Mouse (Mus musculus) kidney, adult 9 months (tissue): ENCODE results near the gene 2210017I01Rik.

Source experiments
- DNase-seq: peaks from one replicate; pipeline ENCODE4 v3.0.0; 2022

Gene 2210017I01Rik

DNA sequence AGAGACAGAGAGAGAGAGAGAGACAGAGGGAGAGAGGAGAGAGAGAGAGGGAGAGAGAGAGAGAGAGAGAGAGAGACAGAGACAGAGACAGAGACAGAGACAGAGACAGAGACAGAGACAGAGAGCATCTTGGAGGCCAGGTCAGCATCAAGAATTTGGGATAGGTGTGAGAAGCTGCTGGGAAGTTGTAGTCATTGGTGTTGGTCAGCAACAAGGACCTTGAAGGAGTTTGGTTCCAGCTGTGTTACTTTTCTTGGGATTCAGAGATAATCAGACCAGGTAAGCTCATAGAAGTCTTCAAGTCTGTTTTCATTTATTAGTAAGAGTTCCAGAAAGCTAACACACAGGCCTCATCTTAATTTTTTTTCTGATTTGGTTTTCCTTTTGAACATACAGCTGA lies at the start of gene 2210017I01Rik:
TSS of gene 2210017I01Rik (minus strand) at position 101 of the 400 bp plus-strand sequence.
- no peak for DNase-seq

GRCm38 (mm10) chr3:92656826-92657225 lies 49.5 kb upstream of the 2210017I01Rik start, which contains the start of gene Lce1b:
Lce1b (minus strand) TSS chr3:92656926.
- no peak for DNase-seq

DNA sequence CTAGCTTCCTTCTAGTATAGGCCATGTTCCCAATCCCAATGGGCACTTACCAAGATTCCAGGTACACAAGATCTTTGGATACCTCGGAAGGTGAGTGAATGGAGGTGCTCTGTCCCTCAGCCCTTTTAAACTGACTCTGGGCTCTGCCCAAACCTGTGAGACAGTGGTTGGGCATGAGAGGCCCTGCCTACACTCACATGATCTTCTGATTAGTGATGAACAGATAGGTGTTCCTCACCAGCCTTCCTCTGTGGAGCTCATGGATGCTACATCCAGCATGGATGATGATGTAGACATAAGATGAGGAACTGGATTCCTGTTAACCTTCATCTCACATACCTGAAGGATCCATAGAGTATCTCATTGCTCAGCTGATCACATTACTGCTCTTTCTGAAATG lies 40.9 kb upstream of the 2210017I01Rik start, which contains the start of gene Lce1a1:
TSS of gene Lce1a1 (minus strand) at position 101 of the 400 bp plus-strand sequence.
- DNase-seq: no peak

DNA sequence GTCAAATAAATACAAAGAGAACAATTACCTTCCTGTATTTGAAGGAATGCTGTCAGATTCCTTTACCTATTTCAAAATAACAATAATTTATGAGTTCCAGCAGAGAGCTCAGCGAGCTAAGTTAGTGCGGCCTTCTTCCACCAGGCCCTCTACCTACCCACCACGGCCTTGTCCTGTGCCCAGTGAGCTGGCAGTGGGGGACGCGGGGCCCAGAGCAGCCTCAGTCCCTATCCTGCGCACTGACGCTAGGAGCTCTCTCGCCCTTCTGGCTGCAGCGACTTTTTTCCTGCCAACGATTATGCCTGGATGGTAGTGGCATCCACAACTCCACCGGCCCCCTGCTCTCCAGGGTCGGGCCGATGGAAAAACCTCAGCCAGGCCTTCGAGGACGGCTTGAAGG lies 32.6 kb upstream of the 2210017I01Rik start:
- DNase-seq: no peak

- DNase-seq: no peak
Observed at GRCm38 (mm10) chr3:92638653-92638991, 31.3 kb upstream of the 2210017I01Rik start.

GRCm38 (mm10) chr3:92637745-92638652 lies 30.7 kb upstream of the 2210017I01Rik start:
- DNase-seq: peak; percentile 88

- DNase-seq: no peak
Observed at GRCm38 (mm10) chr3:92621560-92621959, 14.3 kb upstream of the 2210017I01Rik start, which contains the start of gene Lce6a. Lce6a (minus strand) TSS chr3:92621660.

DNA sequence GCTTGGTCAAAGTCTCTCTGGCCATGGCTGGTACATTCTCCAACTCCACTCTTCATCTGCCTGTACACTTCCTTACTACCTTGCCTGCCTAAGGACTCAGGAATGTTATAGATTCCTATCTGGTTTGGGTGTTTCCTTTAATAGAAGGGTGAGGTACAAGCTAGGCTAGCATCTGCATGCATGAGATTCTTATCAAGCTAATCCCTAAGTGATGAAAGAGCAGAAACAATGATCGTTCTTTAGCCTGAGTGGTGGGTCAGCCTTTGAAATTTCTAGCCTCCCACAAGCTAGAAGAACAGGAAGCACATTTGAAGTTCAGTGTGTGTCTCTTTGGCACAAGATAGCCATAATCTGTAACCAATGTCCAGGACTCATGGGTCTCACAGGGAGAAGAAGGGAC lies 2.5 kb upstream of the 2210017I01Rik start:
- no peak for DNase-seq

DNA sequence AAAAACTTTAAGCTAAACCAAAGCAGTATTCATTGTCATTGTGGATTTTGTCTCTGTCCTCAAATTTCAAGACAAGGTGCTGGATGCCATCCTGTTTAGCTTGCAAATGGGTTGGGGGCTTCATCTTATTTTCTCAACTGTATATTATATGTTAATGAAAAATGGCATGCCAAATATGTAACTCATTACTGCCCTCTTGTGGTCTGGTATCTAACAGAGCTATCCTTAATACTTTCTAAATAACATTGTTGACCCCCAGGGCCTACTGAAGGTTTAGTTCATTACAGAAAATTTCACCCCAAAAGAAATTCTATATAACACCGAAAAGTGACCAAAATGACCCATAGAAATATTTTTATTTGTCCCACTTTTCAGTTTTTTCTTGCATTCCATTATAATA lies 5.1 kb downstream of the 2210017I01Rik start:
- peak; percentile 42 for DNase-seq

DNA sequence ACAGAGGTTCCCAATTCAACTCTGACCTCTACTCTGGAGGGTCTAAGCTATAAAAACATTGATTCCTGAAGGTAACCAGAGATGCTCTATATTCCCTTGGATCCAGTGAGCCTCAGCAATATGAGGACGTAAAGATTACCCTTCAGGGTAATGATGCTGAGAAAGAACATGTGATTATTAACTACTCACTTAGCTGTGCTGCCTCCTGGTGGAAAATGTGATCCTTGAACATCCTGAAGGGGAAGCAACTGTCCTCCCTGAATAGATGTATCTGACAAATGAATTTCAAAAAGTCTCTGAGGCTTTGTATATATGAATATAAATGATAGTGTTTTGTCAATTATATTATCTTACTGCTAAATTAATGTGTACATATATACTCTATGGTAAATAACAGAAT lies 6.8 kb downstream of the 2210017I01Rik start:
- peak; percentile 35 for DNase-seq

- DNase-seq: no peak
Observed at GRCm38 (mm10) chr3:92599973-92600372, 7.3 kb downstream of the 2210017I01Rik start.

DNA sequence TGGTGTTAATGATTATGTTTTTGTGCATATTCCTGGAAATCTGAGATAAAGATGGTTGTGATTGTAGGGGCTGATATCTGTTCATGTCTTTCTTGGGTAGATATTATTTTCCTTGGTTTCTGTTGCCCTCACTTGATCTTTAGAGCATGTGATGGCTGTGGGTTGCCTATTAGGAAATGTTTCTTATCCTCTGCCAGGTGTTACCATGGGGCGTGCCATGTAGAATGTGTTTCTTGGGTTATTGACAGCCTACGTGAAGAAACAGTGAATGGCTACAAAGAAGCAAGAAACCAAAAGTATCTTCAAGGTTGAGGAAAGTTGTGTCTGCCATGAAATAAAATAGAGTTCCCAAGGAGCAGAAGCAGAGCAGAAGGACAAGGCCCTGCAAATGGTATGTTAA lies 8.9 kb downstream of the 2210017I01Rik start:
- DNase-seq: no peak

DNA sequence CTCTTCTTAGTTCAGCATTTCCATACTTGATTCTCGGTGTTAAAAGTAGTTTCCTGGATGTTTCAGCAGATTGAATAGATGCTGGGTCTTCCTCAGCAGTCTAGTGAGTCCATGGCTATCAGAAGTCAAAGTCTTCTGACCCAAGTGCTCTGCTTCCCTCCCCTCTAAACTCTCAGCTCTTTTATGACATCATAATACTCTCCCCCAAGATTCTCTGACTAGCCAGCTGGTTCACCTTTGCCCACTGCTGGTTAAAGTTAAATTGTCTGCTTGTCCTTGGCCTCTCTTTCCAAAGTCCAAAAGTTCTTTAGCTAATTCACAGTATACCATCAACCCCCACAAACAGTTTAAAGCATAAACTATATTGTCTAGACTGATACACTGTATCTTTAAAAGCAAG lies 18.4 kb downstream of the 2210017I01Rik start, which contains the start of gene Smcp:
TSS of gene Smcp (minus strand) at position 140 of the 400 bp plus-strand sequence.
- DNase-seq: peak; percentile 79

GRCm38 (mm10) chr3:92587190-92587589 lies 20.1 kb downstream of the 2210017I01Rik start:
- DNase-seq: no peak

- DNase-seq: no peak
Observed at GRCm38 (mm10) chr3:92585055-92585454, 22.2 kb downstream of the 2210017I01Rik start.

GRCm38 (mm10) chr3:92583164-92583826 lies 24.0 kb downstream of the 2210017I01Rik start:
- no peak for DNase-seq

GRCm38 (mm10) chr3:92579508-92579907 lies 27.8 kb downstream of the 2210017I01Rik start:
- no peak for DNase-seq

DNA sequence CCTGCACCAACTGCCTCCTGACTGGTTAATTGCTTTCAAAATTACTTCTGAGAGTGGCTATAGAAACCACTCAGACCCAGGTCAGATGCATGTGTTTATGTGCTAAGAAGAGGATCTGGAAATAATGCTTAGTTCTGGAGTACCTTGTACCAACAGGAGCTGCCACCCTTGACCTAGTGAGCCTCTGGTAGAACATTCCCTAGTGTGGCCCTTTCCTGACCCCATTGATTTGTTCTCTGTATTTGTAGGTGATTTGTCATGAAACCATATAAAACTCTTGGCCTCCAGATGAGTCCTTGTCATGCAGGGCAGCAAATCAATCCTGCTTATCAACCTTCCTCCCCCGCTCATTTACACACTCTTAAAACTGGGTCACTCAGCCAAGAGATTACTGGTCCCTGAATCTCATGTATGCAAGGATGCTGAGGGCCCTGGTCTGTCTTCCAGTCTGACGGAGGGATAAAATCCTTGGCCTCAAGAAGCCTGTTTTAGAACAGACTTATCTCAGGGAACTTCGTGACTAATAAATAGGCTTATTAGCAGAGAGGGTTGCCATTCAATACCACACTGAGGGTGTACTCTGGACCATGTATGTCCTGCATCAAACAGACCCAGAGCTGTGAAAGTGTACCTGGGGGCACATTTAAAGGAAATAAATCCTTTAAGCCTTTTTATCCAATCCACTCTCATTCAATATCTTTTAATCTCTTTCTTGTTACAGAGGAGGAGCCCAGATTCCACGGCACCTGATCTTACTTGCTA lies 28.5 kb downstream of the 2210017I01Rik start:
- no peak for DNase-seq

- no peak for DNase-seq
Observed at GRCm38 (mm10) chr3:92573449-92574041, 33.7 kb downstream of the 2210017I01Rik start, which contains the start of gene Ivl. Ivl (minus strand) TSS chr3:92573735.

DNA sequence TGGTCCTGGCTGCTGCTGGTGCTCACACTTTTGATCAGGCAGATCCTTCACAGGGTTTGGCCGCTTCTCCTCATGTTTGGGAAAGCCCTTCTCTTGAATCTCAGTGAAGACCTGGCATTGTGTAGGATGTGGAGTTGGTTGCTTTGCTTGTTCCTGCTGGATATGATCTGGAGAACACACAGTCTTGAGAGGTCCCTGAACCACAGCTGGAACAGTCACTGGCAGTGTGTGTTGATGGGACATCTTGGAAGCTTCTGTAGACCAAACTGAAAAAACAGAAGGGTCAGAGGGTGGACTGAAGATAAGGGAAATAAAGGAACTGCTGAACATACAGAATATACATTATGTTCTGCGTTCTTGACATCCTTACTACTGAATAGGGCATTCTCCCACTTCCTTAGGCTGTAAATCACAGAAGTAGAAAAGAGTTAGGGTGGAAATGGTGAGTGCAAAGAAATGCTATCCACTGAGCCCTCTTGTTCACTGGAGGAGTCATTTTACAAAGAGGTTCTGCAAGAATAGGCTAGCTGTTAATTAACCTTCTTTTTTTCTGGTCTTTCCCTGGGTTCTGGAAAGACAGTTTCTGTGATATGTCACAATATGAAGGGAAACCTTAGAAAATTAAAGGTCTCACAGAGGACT lies 34.7 kb downstream of the 2210017I01Rik start:
- no peak for DNase-seq

DNA sequence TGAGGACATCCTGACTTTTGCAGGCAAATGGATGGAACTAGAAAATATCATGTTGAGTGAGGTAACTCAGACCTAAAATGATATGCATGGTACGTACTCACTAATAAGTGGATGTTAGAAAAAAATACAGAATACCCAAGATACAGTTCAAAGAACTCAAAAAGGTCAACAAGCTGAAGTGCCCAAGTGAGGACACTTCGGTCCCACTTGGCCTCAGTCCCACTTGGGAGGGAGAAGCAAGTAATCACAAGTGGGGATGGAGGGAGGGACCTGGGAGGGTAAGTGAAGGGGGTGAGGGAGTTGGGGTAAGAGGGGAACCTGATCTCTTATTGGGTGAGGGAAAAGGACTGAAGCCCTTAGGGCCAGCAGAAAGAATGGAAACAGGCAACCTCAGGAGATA lies 38.5 kb downstream of the 2210017I01Rik start:
- DNase-seq: no peak

GRCm38 (mm10) chr3:92565418-92565817 lies 41.9 kb downstream of the 2210017I01Rik start:
- DNase-seq: peak; percentile 37
